Mouse (Mus musculus): ENCODE measurements around the gene Foxk1.

- TF ChIP-seq HCFC1 (IDR thresholded peaks at IDR 0.05; ENCODE audit: borderline replicate concordance, insufficient read depth, low read length) (no peak), ZC3H11A (IDR thresholded peaks at IDR 0.05; ENCODE audit: borderline replicate concordance, low read depth, low read length) (no peak)
Measured at GRCm38 (mm10) chr5:142376071-142376470, 25.2 kb upstream of the Foxk1 start.
